Mouse (Mus musculus): ENCODE measurements around the gene Plxdc1. TPM values are rescaled to one million over a fixed set of nuclear protein-coding genes. Genes with fewer than 3 reads are reported as not detected.
A peak's percentile ranks its signal among the peaks of the same experiment; 100 is the strongest.

The Plxdc1 gene
- polyA plus RNA-seq, 1 experiment from 2014 or later = not detected

GRCm38 (mm10) chr11:97977797-97978196 is 8.4 kb downstream of the Plxdc1 start:
- 63% methylated on average over 5 of the region's 5 CpGs for WGBS

GRCm38 (mm10) chr11:97974746-97975145 is 11.5 kb downstream of the Plxdc1 start:
- Histone ChIP-seq H3K9me3 (no peaks in the 10 kb centered on the region), H3K4me3 (no peak overlapping the region), H3K4me1 (peaks cover 8% of the 10 kb centered on the region), H3K27ac (no peak overlapping the region), H3K27me3 (ENCODE audit: insufficient read depth, poor library complexity, severe bottlenecking) (peaks cover 25% of the 10 kb centered on the region), H3K36me3 (no peaks in the 10 kb centered on the region)
- 82% methylated on average over 5 of the region's 5 CpGs for WGBS
- DNase-seq (ENCODE audit: low spot score) = no peak

More at GRCm38 (mm10) chr11:97977797-97978196, 8.4 kb downstream of the Plxdc1 start:
- Histone ChIP-seq H3K9me3 (no peaks in the 10 kb centered on the region), H3K27me3 (ENCODE audit: insufficient read depth, poor library complexity, severe bottlenecking) (peaks cover 44% of the 10 kb centered on the region), H3K36me3 (no peaks in the 10 kb centered on the region), H3K27ac (no peak overlapping the region), H3K4me3 (no peak overlapping the region), H3K4me1 (0 out of 2 replicates have a peak, but pooled peaks cover 7% of the 10 kb centered on the region)
- no peak for DNase-seq (ENCODE audit: low spot score)

- no peaks in the 10 kb centered on the region for H3K36me3 ChIP-seq
- DNase-seq (ENCODE audit: low spot score) = no peak
- 90% methylated on average over 5 of the region's 5 CpGs for WGBS
- H3K27ac ChIP-seq = no peak overlapping the region
- no peaks in the 10 kb centered on the region for H3K9me3 ChIP-seq
- peaks cover 8% of the 10 kb centered on the region for H3K4me1 ChIP-seq
- no peak overlapping the region for H3K4me3 ChIP-seq
- H3K27me3 ChIP-seq (ENCODE audit: insufficient read depth, poor library complexity, severe bottlenecking) = peaks cover 29% of the 10 kb centered on the region; the same call in 1 of the 2 replicates
Observed at GRCm38 (mm10) chr11:97974141-97974540, 12.1 kb downstream of the Plxdc1 start.

GRCm38 (mm10) chr11:97972434-97972833 is 13.8 kb downstream of the Plxdc1 start:
- no peak overlapping the region for H3K4me3 ChIP-seq
- WGBS = 71% methylated on average over 2 of the region's 2 CpGs
- no peaks in the 10 kb centered on the region for H3K36me3 ChIP-seq
- DNase-seq (ENCODE audit: low spot score) = no peak
- peaks cover 8% of the 10 kb centered on the region for H3K4me1 ChIP-seq
- H3K9me3 ChIP-seq = no peaks in the 10 kb centered on the region
- H3K27me3 ChIP-seq (ENCODE audit: insufficient read depth, poor library complexity, severe bottlenecking) = peaks cover 26% of the 10 kb centered on the region
- H3K27ac ChIP-seq = no peak overlapping the region

- WGBS = 25% methylated on average over 7 of the region's 7 CpGs
- Histone ChIP-seq H3K36me3 (no peaks in the 10 kb centered on the region), H3K27me3 (ENCODE audit: insufficient read depth, poor library complexity, severe bottlenecking) (peaks cover 28% of the 10 kb centered on the region; the same call in 1 of the 2 replicates), H3K27ac (no peak overlapping the region), H3K9me3 (no peaks in the 10 kb centered on the region), H3K4me3 (peak overlapping the region; percentile 3; the same call in 1 of the 2 replicates), H3K4me1 (peaks cover 8% of the 10 kb centered on the region)
- no peak for DNase-seq (ENCODE audit: low spot score)
Observed at GRCm38 (mm10) chr11:97971232-97971631, 15.0 kb downstream of the Plxdc1 start.

GRCm38 (mm10) chr11:97970771-97971170 is 15.5 kb downstream of the Plxdc1 start:
- no peaks in the 10 kb centered on the region for H3K9me3 ChIP-seq
- peaks cover 27% of the 10 kb centered on the region; the same call in 1 of the 2 replicates for H3K27me3 ChIP-seq (ENCODE audit: insufficient read depth, poor library complexity, severe bottlenecking)
- DNase-seq (ENCODE audit: low spot score) = no peak
- H3K4me3 ChIP-seq = no peak overlapping the region
- peaks cover 8% of the 10 kb centered on the region for H3K4me1 ChIP-seq
- no peak overlapping the region for H3K27ac ChIP-seq
- no peaks in the 10 kb centered on the region for H3K36me3 ChIP-seq
- WGBS = 75% methylated on average over 7 of the region's 7 CpGs

- no peak overlapping the region for H3K4me3 ChIP-seq
- H3K36me3 ChIP-seq = no peaks in the 10 kb centered on the region
- H3K27ac ChIP-seq = no peak overlapping the region
- WGBS = 48% methylated on average over 5 of the region's 5 CpGs
- H3K27me3 ChIP-seq (ENCODE audit: insufficient read depth, poor library complexity, severe bottlenecking) = peaks cover 22% of the 10 kb centered on the region; the same call in 1 of the 2 replicates
- no peak for DNase-seq (ENCODE audit: low spot score)
- H3K4me1 ChIP-seq = peaks cover 8% of the 10 kb centered on the region
- H3K9me3 ChIP-seq = no peaks in the 10 kb centered on the region
Observed at GRCm38 (mm10) chr11:97968385-97968784, 17.9 kb downstream of the Plxdc1 start.

- Histone ChIP-seq H3K9me3 (no peaks in the 10 kb centered on the region), H3K36me3 (no peaks in the 10 kb centered on the region), H3K27me3 (ENCODE audit: insufficient read depth, poor library complexity, severe bottlenecking) (peaks cover 22% of the 10 kb centered on the region; the same call in 1 of the 2 replicates), H3K4me3 (no peak overlapping the region), H3K27ac (no peak overlapping the region), H3K4me1 (peaks cover 8% of the 10 kb centered on the region)
- WGBS = 39% methylated on average over 2 of the region's 2 CpGs
- DNase-seq (ENCODE audit: low spot score) = no peak
Observed at GRCm38 (mm10) chr11:97967114-97967513, 19.1 kb downstream of the Plxdc1 start.

GRCm38 (mm10) chr11:97960907-97961306 is 25.3 kb downstream of the Plxdc1 start:
- no peaks in the 10 kb centered on the region for H3K9me3 ChIP-seq
- 78% methylated on average over 1 of the region's 1 CpGs for WGBS
- H3K4me3 ChIP-seq = no peak overlapping the region
- peaks cover 8% of the 10 kb centered on the region for H3K4me1 ChIP-seq
- H3K27ac ChIP-seq = no peak overlapping the region
- H3K36me3 ChIP-seq = no peaks in the 10 kb centered on the region
- peaks cover 6% of the 10 kb centered on the region; the same call in 1 of the 2 replicates for H3K27me3 ChIP-seq (ENCODE audit: insufficient read depth, poor library complexity, severe bottlenecking)
- DNase-seq (ENCODE audit: low spot score) = no peak

GRCm38 (mm10) chr11:97959300-97959680 is 27.0 kb downstream of the Plxdc1 start:
- Histone ChIP-seq H3K4me3 (no peak overlapping the region), H3K27ac (no peak overlapping the region), H3K36me3 (no peaks in the 10 kb centered on the region), H3K9me3 (no peaks in the 10 kb centered on the region), H3K4me1 (peaks cover 22% of the 10 kb centered on the region), H3K27me3 (ENCODE audit: insufficient read depth, poor library complexity, severe bottlenecking) (peaks cover 7% of the 10 kb centered on the region)
- DNase-seq (ENCODE audit: low spot score) = no peak
- WGBS = 61% methylated on average over 5 of the region's 5 CpGs

GRCm38 (mm10) chr11:97958641-97959299 is 27.5 kb downstream of the Plxdc1 start:
- Histone ChIP-seq H3K4me1 (peaks cover 23% of the 10 kb centered on the region), H3K4me3 (no peak overlapping the region), H3K9me3 (no peaks in the 10 kb centered on the region), H3K27ac (no peak overlapping the region), H3K36me3 (no peaks in the 10 kb centered on the region), H3K27me3 (ENCODE audit: insufficient read depth, poor library complexity, severe bottlenecking) (peaks cover 7% of the 10 kb centered on the region)
- DNase-seq (ENCODE audit: low spot score) = no peak
- 72% methylated on average over 7 of the region's 7 CpGs for WGBS

- WGBS = 71% methylated on average over 6 of the region's 6 CpGs
Observed at GRCm38 (mm10) chr11:97956905-97957560, 29.2 kb downstream of the Plxdc1 start.

GRCm38 (mm10) chr11:97955915-97956314 is 30.3 kb downstream of the Plxdc1 start:
- peaks cover 23% of the 10 kb centered on the region for H3K4me1 ChIP-seq
- WGBS = 60% methylated on average over 4 of the region's 4 CpGs
- H3K27ac ChIP-seq = no peak overlapping the region
- no peaks in the 10 kb centered on the region for H3K36me3 ChIP-seq
- no peak for DNase-seq (ENCODE audit: low spot score)
- H3K27me3 ChIP-seq (ENCODE audit: insufficient read depth, poor library complexity, severe bottlenecking) = peaks cover 7% of the 10 kb centered on the region
- no peaks in the 10 kb centered on the region for H3K9me3 ChIP-seq
- no peak overlapping the region for H3K4me3 ChIP-seq

More at GRCm38 (mm10) chr11:97956905-97957560, 29.2 kb downstream of the Plxdc1 start:
- peaks cover 7% of the 10 kb centered on the region for H3K27me3 ChIP-seq (ENCODE audit: insufficient read depth, poor library complexity, severe bottlenecking)
- DNase-seq (ENCODE audit: low spot score) = no peak
- H3K27ac ChIP-seq = no peak overlapping the region
- no peaks in the 10 kb centered on the region for H3K9me3 ChIP-seq
- no peaks in the 10 kb centered on the region for H3K36me3 ChIP-seq
- H3K4me3 ChIP-seq = no peak overlapping the region
- peaks cover 23% of the 10 kb centered on the region for H3K4me1 ChIP-seq
